Mouse (Mus musculus) naive thymus-derived CD4-positive, alpha-beta T cell, adult 5 months (primary cell): ENCODE measurements around the gene Macrod1. TPM values are rescaled to one million over a fixed set of nuclear protein-coding genes. Genes with fewer than 3 reads are reported as not detected.

Experiments
- polyA plus RNA-seq: library from polyadenylated mRNA; unstranded; fragments of 100-300 nt; shearing (Covaris generic); gene quantifications from one replicate; pipeline ENCODE4 v1.2.1, GENCODE M21; 2017

Gene Macrod1
- polyA plus RNA-seq, result 34.3 TPM

GRCm38 (mm10) chr19:7056248-7057087 is at the start of gene Macrod1:
Gene Macrod1, plus strand, starts transcription at chr19:7056810.

GRCm38 (mm10) chr19:7019191-7019590 is 37.4 kb upstream of the Macrod1 start, which contains the start of gene Fermt3:
Gene Fermt3, minus strand, starts transcription at chr19:7019469.

GRCm38 (mm10) chr19:7039841-7040636 is 16.6 kb upstream of the Macrod1 start, which contains the start of gene Stip1:
Gene Stip1, minus strand, starts transcription at chr19:7039967.

GRCm38 (mm10) chr19:7105544-7105943 is 48.9 kb downstream of the Macrod1 start, which contains the start of gene Flrt1:
Gene Flrt1, minus strand, starts transcription at chr19:7105729.

GRCm38 (mm10) chr19:7205753-7206736 is 149.4 kb downstream of the Macrod1 start, which contains the start of gene Otub1:
Gene Otub1, minus strand, starts transcription at chr19:7206316.

GRCm38 (mm10) chr19:7217162-7217925 is 160.7 kb downstream of the Macrod1 start, which contains the start of gene Cox8a:
Gene Cox8a, minus strand, starts transcription at chr19:7217616.

GRCm38 (mm10) chr19:7240782-7241690 is 184.4 kb downstream of the Macrod1 start, which contains the start of gene Naa40:
Gene Naa40, minus strand, starts transcription at chr19:7241183.

Other genes starting within 250 kb of the Macrod1 start
- 27.2 TPM for gene Rps6ka4, start 216.2 kb upstream of the Macrod1 start, polyA plus RNA-seq
- gene Ccdc88b, start 198.6 kb upstream of the Macrod1 start, polyA plus RNA-seq, result 50.5 TPM
- 163 TPM for gene Trmt112, start 147.1 kb upstream of the Macrod1 start, polyA plus RNA-seq
- 141 TPM for gene Prdx5, start 146.7 kb upstream of the Macrod1 start, polyA plus RNA-seq
- gene Esrra, start 135.0 kb upstream of the Macrod1 start, polyA plus RNA-seq, result 16.7 TPM
- gene Catsperz, start 131.4 kb upstream of the Macrod1 start, polyA plus RNA-seq, result not detected
- not detected for gene Kcnk4, start 122.3 kb upstream of the Macrod1 start, polyA plus RNA-seq
- 11.2 TPM for gene Bad, start 114.9 kb upstream of the Macrod1 start, polyA plus RNA-seq
- gene Gpr137, start 114.3 kb upstream of the Macrod1 start, polyA plus RNA-seq, result 6.3 TPM
- 131 TPM for gene Ppp1r14b, start 81.8 kb upstream of the Macrod1 start, polyA plus RNA-seq
- 8.5 TPM for gene Plcb3, start 80.3 kb upstream of the Macrod1 start, polyA plus RNA-seq
- 18.6 TPM for gene Fkbp2, start 76.3 kb upstream of the Macrod1 start, polyA plus RNA-seq
- gene Vegfb, start 69.2 kb upstream of the Macrod1 start, polyA plus RNA-seq, result 6.1 TPM
- 36.2 TPM for gene Dnajc4, start 64.2 kb upstream of the Macrod1 start, polyA plus RNA-seq
- gene Nudt22, start 60.7 kb upstream of the Macrod1 start, polyA plus RNA-seq, result 4.6 TPM
- 4.1 TPM for gene Trpt1, start 60.7 kb upstream of the Macrod1 start, polyA plus RNA-seq
- gene Fermt3, start 37.3 kb upstream of the Macrod1 start, polyA plus RNA-seq, result 241 TPM
- 197 TPM for gene Stip1, start 16.8 kb upstream of the Macrod1 start, polyA plus RNA-seq
- not detected for gene Flrt1, start 48.9 kb downstream of the Macrod1 start, polyA plus RNA-seq
- 61.1 TPM for gene Otub1, start 149.5 kb downstream of the Macrod1 start, polyA plus RNA-seq
- 377 TPM for gene Cox8a, start 160.8 kb downstream of the Macrod1 start, polyA plus RNA-seq
- gene Naa40, start 184.4 kb downstream of the Macrod1 start, polyA plus RNA-seq, result 34.3 TPM
- 3.1 TPM for gene Rcor2, start 210.5 kb downstream of the Macrod1 start, polyA plus RNA-seq